Mouse (Mus musculus) right cerebral cortex, postnatal 10 days (tissue): ENCODE results near the gene Zfp219.

Experiments used
- DNase-seq, 2 experiments: peaks; one replicate each; pipeline ENCODE4 v3.0.0; 2021; ENCODE audit warnings: low spot score in 2 of 2

Gene Zfp219

DNA sequence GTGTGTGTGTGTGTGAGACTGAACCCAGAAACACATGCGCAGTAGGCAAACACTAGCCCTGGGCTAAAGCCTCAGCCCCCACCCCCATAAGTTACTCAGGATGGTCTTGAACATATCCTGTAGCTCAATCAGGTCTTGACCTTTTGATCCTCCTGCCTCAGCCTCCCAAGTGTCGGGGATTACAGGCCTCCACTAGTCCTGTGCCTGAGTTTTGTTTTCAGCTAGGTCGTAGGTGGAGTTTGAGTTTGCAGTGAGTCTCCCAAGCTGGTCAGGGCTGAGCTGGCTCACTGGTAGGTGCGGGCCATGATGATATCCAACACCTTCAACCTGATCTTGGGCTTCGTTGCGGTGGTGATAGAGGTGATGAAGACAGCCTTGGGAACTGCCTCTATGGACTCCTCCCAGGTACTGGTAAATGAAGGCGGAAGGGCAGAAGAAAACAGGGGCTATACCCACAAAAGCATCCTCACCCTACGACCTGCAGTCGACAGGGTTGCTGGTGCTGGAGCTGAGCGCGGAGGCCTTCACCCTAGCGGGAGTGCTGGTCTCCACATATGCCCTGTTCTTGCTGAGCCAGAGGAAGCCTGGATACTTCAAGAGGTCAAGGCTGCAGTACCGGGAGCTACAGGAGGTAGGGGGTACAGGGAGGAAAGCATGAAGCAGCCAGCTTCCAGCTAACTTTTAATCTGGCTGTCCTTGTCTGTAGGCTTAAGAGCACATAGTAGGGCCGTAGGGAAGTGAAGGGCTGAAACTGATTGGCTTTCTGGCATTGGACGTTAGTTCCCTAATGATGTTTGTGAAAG, 2.1 kb downstream of the Zfp219 start:
- peak; percentile 22 to 50 for DNase-seq

DNA sequence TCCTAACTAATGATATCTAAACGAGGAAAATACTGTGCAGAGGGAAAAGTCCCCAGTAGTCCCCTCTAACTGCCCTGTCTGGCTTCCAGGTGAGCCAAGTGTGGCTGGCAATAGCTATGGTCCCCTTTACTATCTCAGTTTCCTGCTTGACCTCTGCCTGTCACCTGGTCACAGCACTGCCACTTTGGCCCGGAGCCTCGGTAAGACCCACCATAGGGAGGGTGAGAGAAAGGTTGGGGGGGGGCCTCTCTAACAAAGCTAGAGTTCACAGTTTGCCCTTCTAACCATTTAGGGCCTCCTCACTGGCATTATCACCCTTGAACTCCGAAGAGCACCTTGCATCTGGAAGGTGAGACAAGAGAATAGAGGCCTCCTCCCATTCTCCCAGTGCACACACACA, 2.9 kb downstream of the Zfp219 start:
- peak in 1 of 2 experiments; percentile 38 for DNase-seq

DNA sequence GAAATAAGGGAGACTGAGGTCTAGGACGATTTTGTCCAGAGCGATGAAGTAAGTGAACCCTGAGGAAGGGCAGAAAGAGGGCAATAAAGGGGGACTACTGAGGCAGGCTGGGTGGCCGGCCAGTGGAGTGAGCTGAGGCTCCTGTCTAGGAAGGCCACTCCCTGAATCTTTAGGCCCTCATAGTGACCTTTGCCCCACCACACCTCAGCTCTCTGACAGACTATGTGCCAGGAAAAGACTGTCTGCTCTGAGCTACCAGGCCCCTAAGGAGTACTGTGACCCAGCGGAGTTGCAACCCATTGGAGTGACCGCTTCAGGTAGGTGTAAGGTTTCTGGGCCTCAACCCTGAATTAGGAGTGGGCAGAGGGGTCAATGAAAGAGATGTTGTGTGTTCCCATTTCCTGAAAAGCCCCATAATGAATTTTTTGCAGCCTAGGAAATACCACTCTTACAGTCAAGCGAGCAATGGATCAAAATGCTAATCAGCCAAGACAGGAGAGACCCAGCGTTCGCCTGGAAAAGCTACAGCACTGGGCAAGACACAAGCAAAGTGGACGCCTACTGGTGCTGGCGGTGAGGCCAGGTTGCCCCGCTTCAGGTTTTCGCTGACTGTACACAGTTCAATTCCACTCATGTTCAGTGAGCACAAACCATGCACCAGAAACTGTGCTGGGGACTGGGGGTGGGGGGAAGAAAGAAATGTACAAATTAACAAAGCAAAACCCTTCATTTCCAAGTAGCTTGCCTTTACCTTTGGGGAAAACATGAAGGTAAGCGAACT, 3.7 kb downstream of the Zfp219 start:
- DNase-seq: peak in 1 of 2 experiments; percentile 25

DNA sequence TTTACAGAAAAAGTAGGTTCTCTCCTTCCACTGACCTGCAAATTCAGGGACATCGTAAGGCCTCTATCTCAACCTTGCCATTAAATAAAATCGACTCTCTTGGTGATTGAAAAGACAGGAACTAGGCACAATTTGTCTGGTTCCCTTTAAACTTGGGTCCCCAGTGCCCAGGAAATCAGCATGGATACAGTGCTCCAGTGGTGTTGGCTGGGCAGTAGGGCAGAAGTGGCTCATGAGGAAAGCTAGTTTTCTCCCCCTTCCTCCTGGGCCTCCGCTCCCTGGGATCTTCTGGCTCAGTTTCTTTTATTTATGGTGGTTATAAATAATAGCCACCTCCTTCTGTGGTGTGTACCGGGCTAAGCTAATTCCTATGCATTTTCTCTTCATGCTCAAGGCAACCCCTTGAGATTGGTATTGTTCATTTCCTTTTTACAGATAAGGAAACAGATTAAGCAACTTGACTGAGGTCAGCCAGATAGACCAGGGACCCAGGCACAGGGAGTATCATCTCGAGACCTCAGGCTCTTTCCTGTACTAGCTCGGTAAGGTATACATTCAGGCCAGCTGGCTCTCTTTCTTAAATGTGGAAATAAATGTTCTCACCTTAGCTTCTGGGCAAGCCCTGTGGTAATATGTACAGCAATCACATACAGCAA, 5.0 kb downstream of the Zfp219 start, which contains the start of gene Tmem253:
Gene Tmem253, plus strand, starts transcription at position 214 of the 656 bp plus-strand sequence.
- no peak for DNase-seq

DNA sequence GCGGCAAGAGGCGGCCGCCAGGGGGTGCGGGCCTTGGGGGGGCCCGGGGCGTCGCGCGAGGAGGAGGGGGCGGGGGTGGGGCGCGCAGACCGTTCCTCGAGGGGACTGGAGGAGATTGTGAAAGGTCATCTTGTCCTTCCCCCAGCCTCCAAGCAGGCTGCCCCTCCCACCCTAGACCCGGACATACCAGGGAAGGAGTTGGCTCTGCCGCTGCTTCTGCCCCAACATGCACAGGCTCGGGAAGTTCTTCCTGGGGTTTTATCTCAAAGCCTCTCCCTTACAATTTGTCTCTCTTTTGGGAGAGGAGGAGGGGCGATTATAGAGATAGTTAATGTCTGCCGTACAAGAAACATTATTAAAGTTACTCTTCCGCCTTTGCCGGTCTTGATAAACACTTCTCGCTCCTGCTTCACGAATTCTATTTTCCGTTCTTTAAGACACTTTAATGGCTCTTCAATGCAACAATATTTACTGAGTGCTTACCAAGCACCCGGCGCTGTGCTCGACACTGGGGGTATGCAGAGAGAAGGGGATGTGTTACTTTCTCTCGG, 5.7 kb downstream of the Zfp219 start:
- peak; percentile 58 to 67 for DNase-seq

DNA sequence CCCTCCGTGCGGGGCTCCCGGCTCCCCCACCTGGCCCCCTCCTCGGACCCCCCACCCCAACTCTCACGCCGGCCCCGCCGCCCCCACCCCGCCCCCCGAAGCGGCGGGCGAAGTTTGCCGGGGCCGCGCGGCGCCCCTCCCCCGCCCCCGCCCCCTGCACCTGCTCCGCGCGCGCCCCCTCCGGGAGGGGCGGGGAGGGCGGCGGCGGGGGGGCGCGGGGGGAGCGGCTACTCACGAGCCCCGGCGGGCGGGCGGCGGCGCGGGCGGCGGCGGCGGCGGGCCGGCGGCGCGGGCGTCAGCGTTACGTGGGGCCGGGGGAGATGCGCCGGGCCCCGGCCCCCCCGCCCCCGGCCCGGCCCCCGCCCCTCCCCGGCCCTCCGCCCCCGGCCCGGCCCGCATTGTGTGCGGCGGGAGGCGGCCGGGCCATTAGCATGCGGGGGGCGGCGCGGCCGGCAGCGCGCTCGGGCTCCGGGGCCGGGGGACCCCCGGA, 6.2 kb downstream of the Zfp219 start:
- no peak for DNase-seq

DNA sequence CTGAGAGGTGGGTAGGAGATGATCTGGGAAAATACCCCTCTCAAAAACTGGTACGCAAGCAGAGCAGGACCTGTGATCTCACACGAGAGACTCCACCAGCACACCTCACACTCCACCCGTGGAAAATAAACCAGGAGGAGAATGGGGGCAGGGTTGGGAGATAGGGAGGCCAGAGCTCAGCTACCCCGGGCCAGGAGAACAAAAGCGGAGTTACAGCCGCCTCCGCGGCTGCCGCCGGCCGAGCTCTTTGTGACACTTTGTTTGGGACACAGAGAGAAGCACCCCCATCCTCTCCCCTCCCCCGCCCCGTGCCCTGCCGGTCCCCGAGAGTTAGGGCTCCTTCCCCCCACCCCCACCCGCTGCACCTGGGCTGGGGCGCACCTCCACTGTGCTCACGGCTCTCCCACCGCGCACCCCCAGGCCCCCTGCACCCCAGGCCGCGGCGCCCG, 6.7 kb downstream of the Zfp219 start:
- DNase-seq: no peak

DNA sequence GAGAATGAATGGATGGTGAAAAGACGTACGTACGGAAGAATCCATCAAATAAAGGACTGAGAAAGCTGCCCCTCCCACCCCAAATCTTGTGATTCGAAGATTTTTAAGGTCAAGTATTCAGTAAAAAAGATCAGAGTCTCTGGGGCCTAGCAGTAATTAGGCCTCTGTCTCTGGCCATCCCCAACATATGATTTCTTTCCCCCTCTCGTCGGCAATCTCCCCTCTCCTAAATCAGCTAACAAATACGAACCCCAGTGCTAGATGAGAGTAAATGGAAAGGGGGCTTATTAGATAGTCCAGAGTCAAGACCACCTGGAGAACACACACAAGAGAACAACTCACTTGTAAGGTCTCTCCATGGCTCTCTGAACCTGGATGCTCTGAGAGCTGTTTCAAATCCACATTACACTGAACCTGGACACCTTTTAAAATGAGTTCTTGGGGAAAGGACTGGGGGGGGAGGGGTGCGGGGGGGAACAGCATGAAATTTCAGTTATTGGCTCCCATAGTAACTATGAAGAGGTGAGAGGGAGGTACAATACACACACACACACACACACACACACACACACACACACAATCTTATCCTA, 7.4 kb downstream of the Zfp219 start:
- no peak for DNase-seq

DNA sequence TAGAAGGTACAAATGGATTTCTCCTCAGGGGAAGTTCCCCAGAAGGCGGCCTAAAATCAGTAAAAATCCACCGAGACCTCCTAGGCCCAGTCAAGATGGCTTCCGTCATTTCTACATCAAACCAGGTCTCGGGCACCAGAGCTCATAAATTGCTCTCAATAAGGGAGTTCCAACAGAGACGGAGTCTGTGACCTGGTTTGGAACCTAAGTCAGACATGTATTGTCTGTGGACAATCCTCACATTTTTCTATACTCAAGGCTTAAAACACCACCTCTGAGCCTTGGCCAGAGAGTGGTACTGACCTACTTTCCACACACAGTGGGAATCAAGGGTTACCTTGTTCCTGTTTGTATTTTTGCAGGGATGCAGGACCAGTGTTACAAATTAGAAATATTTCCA, 8.0 kb downstream of the Zfp219 start:
- no peak for DNase-seq

DNA sequence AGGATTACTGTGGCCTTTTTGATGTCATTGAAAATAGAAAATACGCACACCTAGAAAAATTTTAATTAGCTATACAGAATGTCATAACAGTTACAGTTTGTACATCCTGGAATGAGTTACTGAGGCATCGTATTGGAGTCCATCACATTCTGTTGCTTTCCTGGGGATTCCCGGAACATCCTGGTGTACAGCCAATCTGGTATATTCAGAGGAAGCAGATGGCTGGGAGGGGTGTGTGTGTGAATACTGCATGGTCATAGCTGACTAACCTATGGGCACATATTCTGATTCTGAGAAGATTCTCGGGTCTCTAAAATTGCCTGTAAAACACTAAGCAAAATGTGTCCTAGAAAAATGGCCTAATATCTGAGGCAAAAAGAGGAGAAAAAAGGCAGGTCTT, 8.4 kb downstream of the Zfp219 start:
- DNase-seq: peak; percentile 77 to 85

DNA sequence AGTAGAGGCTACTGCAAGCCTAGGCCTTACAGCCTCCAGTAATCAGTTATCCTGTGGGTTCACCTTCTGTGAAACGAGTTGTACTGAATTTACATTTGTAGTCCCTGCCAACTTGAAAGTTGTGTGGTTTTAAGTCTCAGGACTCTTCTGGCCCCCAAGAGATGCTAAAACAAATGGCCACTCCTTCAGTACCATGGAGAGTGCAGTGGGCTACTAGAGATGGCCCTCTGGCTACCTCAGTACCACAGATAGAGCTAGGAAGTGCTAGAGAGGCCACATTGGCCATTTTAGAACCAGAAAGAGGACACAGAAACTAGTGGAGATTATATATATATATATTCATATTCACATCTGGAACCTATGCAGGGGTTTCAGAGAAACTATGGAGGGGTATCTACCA, 8.8 kb downstream of the Zfp219 start:
- no peak for DNase-seq

DNA sequence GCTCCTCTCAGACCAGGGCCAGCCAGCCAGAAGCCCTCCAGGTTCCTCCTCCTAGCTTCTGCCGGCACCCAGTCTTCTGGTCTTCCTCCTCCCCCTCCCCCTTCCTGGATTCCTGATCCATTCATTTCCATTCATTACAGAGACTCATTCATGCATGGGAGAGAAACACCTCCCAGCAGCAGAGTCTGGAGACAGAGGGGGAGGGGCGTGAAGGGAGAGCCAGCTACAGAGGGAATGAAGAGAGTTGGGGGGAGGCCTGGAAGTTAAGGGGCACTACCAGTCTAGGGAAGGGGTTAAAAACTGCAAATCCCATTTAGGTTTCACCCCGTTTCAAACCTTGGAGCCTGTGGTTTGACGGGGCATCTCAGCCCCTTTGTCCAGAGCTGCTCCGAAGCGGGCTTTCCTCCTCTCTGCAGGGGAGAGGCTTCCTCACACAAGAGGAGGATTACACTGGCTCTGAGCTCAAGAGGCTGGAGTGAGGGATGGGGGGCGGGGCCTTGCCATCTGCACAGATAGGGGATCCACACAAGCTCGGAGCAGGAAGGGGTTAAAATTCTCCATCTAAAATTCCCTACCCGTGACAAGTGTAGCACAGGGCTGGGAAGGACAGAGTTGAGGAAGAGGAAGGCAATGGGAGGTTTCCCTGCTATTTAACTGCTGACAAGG, 10.0 kb downstream of the Zfp219 start:
- DNase-seq: peak; percentile 87 to 88

DNA sequence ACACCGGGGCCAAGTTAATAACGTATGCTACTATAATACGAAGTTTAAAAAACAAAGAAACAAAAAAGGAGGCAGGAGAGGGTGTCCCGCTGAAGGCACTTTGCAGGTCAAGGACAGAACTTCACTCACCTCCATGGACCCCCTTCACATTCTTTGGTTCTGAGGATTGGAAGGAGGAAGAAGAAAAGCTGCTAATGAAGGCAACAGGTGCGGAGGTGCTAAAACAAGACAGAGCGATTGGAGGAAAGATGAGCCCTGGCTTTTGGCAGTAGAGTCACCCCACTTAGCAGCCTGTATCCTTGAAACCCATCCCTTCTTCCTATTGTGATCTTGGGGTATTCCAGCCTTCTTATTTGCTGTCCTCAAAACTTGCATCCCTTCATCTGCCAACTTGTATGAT, 10.7 kb downstream of the Zfp219 start:
- no peak for DNase-seq

DNA sequence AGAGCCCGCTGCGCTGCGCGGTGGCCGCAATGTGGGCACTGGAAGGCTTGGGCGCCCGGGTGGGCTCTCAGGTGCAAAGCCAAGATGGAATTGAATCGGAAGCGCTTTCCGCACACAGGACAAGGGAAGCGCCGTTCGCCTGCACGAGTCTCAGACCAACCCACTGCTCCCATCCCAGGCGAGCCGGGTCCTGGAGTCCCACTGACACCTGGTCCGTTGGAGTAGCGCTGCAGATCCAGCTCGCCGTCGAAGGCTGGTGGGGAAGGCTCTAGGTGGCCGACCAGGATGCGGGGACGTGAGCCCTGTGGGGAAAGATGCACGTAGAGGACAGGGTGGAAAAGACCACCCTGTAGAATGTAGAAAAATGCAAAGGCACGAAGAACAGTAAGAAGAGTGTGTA, 11.2 kb downstream of the Zfp219 start:
- DNase-seq: no peak

DNA sequence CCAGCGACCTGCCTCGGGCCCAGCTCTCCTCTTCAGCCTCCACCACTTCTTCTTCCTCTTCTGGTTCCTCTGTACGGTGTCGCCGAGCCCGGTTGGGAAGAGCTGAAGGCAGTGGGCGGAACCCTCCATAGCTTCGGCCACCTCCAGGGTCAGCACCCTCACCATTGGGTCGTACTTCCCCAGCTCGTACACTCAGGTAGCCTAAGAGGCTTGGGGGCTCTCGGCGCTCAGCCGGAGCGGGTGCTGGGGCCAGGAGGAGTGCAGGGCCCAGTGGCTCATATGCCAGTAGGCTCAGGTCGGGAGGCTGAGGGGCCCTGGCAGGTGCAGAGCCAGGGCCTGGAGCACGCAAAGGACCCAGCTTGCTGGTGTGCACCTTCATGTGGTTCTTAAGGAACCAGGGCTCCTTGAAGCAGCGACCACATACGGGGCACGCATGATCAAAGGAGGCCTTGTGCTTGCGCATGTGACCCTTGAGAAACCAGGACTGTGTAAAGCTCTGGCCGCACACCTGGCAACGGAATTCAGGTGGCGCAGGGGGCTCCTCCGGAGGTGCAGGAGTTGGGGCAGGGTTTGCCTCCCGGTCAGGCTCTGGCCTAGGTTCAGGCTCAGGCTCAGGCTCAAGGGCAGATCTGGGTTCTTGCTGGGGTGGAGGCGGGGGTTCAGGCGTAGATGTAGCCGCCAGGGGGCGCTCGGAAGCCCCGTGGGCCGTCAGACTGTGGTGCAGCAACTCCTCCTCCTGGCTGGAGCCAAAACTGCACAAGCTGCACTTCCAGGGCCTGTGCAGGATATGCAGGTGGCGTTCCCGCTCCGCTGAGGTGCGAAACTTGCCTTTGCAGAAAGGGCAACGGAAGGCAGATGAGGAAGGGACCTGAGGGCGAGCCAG, 12.0 kb downstream of the Zfp219 start:
- peak; percentile 91 to 92 for DNase-seq

DNA sequence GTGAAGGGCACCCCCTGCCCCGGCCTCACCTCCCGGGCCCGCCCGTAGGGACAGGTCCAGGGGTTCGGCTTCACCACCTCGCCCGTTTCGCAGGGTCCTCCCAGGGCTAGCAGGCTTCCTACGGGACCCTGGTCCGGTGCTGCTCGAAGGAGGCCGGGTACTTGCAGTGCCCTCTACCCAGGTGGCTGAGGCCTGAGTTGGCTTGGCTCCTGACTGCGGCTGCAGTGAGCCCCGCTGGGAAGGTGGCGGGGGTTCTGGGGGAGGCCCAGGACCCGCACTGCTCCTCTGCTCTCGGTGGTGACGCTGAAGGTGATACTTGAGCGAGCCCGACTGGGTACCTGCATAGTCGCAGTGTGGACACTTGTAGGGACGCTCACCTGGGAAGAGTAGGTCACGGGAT, 13.8 kb downstream of the Zfp219 start:
- peak in 1 of 2 experiments; percentile 30 for DNase-seq

DNA sequence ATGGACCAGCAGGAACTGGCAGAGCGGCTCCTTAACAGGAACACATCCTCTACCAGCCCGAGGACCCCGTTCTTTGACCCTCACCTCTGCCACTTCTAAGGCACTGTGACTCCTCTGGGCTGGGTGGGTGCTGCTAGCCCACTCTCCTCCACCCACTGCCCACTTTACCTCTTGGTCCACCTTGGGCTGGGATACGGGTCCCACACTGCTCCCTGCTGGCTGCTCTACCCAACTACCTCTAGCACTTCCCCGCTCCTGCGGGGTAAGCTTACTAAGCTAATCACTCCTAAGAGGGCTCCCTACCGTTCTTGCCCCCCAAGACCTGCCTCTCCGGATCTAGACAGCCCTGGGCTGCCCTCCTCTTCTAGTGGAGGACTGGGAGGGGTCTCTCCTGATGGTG, 14.3 kb downstream of the Zfp219 start:
- peak in 1 of 2 experiments; percentile 41 for DNase-seq

DNA sequence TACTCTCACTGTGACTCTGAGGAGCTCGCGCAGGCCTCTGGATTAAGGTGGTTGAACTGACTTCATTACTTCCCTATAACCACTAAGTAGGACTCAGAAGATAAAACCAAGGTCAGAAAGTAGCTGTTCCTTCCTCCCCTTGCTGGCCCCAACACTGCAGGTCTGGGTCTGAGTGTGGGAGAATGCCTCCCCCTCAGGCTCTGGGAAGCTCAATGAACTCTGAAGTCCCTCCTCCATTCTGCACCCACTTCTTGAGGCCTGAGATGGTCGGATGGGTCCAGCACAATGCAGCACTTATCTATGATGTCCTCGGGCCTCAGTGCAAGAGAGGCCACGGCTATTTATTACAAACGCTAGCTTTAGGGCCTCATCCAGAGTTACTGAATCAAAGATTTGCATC, 14.9 kb downstream of the Zfp219 start:
- no peak for DNase-seq

DNA sequence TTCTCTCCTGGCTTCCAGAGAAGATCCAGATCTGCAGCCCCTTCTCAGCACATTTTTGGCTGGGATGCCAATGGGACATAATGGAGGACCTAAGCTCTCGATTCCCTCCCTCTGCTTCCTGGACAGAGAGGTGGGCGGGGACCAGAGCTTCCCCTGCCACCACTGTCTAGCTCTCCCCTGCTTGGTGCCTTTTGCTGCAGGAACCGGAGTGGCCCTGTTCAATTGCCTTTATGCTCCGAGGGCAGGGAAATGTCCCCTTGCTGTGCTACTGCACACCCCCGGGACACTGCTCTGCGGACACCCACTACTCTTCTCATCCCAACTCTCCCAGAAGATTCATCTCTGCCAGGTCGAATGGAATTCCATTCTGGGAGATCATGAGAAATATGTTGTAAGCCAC, 15.4 kb downstream of the Zfp219 start:
- DNase-seq: peak in 1 of 2 experiments; percentile 27

DNA sequence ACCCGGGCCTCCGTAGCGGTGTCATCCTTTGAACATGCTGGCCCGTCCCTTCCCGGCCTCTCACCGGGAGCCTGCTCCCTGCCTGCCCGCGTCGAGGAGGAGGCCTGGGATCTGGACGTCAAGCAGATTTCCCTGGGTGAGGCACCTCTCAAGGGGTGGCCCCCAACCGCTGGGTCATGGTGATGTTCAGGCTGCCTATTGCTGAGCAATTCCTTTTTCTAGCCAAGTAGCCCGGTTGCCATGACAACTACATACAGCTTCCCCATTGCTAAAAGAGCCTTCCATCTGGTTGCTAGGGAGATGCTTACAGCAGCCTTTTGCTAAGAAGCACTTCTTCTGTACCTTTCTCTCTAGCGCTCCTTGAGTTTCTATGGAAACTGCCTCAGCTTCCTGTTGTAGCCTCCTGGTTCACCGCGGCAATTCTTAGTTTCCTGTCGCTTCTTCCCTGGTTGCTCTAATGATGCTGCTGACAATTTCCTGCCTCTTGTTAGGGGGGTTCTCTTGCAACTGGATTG, 16.5 kb downstream of the Zfp219 start:
- peak; percentile 87 to 96 for DNase-seq
